Mouse (Mus musculus): ENCODE measurements around the gene Zfp637. TPM values are rescaled to one million over a fixed set of nuclear protein-coding genes. Genes with fewer than 3 reads are reported as not detected.

The Zfp637 gene
- 133 and 137 TPM in 2 replicates for polyA plus RNA-seq (2015; fragmentation: Nextera tagmentation; extraction: Ambion mirVana)

GRCm38 (mm10) chr6:117840686-117841510 lies at the start of gene Zfp637:
TSS of gene Zfp637 (plus strand) at chr6:117841180.
- Histone ChIP-seq H3K4me1 (replicated peaks) (peaks cover 13% of the 10 kb centered on the region), H3K4me2 (peak within 1 kb of the TSS; percentile 72), H3K27ac (replicated peaks) (peak within 1 kb of the TSS; percentile 93), H3K4me3 (peak within 1 kb of the TSS; percentile 64), H3K9me3 (no peaks in the 10 kb centered on the region), H3K9ac (peak within 1 kb of the TSS; percentile 91), H3K27me3 (no peaks in the 10 kb centered on the region), H3K36me3 (peaks cover 29% of the 10 kb centered on the region)
- WGBS = under 1% methylated on average over 65 of the region's 66 CpGs
- peak; percentile 97 for ATAC-seq (ENCODE audit: low FRiP score, low read depth)

GRCm38 (mm10) chr6:117795251-117795650 lies 45.7 kb upstream of the Zfp637 start:
- Histone ChIP-seq H3K27me3 (no peaks in the 10 kb centered on the region), H3K4me2 (no peak overlapping the region), H3K4me3 (no peak overlapping the region), H3K36me3 (no peaks in the 10 kb centered on the region), H3K4me1 (replicated peaks) (no peaks in the 10 kb centered on the region), H3K9ac (no peak overlapping the region), H3K27ac (replicated peaks) (no peak overlapping the region), H3K9me3 (no peaks in the 10 kb centered on the region)
- ATAC-seq (ENCODE audit: low FRiP score, low read depth) = no peak
- WGBS = 87% methylated on average over 3 of the region's 3 CpGs

- no peak overlapping the region for H3K4me3 ChIP-seq
- no peak for ATAC-seq (ENCODE audit: low FRiP score, low read depth)
- H3K9me3 ChIP-seq = no peaks in the 10 kb centered on the region
- 71% methylated on average over 7 of the region's 7 CpGs for WGBS
- H3K27me3 ChIP-seq = no peaks in the 10 kb centered on the region
- H3K9ac ChIP-seq = no peak overlapping the region
- H3K4me2 ChIP-seq = no peak overlapping the region
- H3K36me3 ChIP-seq = no peaks in the 10 kb centered on the region
- H3K27ac ChIP-seq (replicated peaks) = no peak overlapping the region
- no peaks in the 10 kb centered on the region for H3K4me1 ChIP-seq (replicated peaks)
Observed at GRCm38 (mm10) chr6:117800824-117801223, 40.2 kb upstream of the Zfp637 start.

- Histone ChIP-seq H3K9ac (no peak overlapping the region), H3K4me2 (no peak overlapping the region), H3K4me3 (no peak overlapping the region), H3K9me3 (no peaks in the 10 kb centered on the region), H3K4me1 (replicated peaks) (no peaks in the 10 kb centered on the region), H3K27ac (replicated peaks) (no peak overlapping the region), H3K27me3 (no peaks in the 10 kb centered on the region), H3K36me3 (no peaks in the 10 kb centered on the region)
- ATAC-seq (ENCODE audit: low FRiP score, low read depth) = no peak
- 77% methylated on average over 6 of the region's 6 CpGs for WGBS
Observed at GRCm38 (mm10) chr6:117801801-117802200, 39.2 kb upstream of the Zfp637 start.

GRCm38 (mm10) chr6:117807756-117808155 lies 33.2 kb upstream of the Zfp637 start:
- 95% methylated on average over 1 of the region's 1 CpGs for WGBS
- Histone ChIP-seq H3K4me1 (replicated peaks) (no peaks in the 10 kb centered on the region), H3K36me3 (no peaks in the 10 kb centered on the region), H3K27ac (replicated peaks) (no peak overlapping the region), H3K4me2 (no peak overlapping the region), H3K4me3 (no peak overlapping the region), H3K27me3 (no peaks in the 10 kb centered on the region), H3K9me3 (no peaks in the 10 kb centered on the region), H3K9ac (no peak overlapping the region)
- no peak for ATAC-seq (ENCODE audit: low FRiP score, low read depth)

- H3K9me3 ChIP-seq = no peaks in the 10 kb centered on the region
- no peaks in the 10 kb centered on the region for H3K27me3 ChIP-seq
- H3K4me1 ChIP-seq (replicated peaks) = no peaks in the 10 kb centered on the region
- no peak for ATAC-seq (ENCODE audit: low FRiP score, low read depth)
- WGBS = 87% methylated on average over 6 of the region's 6 CpGs
- H3K4me3 ChIP-seq = no peak overlapping the region
- H3K9ac ChIP-seq = no peak overlapping the region
- no peak overlapping the region for H3K27ac ChIP-seq (replicated peaks)
- H3K4me2 ChIP-seq = no peak overlapping the region
- H3K36me3 ChIP-seq = no peaks in the 10 kb centered on the region
Observed at GRCm38 (mm10) chr6:117809816-117810215, 31.2 kb upstream of the Zfp637 start.

- Histone ChIP-seq H3K27me3 (no peaks in the 10 kb centered on the region), H3K4me1 (replicated peaks) (no peaks in the 10 kb centered on the region), H3K4me2 (no peak overlapping the region), H3K9ac (no peak overlapping the region), H3K36me3 (no peaks in the 10 kb centered on the region), H3K9me3 (no peaks in the 10 kb centered on the region), H3K4me3 (no peak overlapping the region), H3K27ac (replicated peaks) (no peak overlapping the region)
- no peak for ATAC-seq (ENCODE audit: low FRiP score, low read depth)
- WGBS = 77% methylated on average over 4 of the region's 4 CpGs
Observed at GRCm38 (mm10) chr6:117810717-117811116, 30.3 kb upstream of the Zfp637 start.

- no peaks in the 10 kb centered on the region for H3K9me3 ChIP-seq
- H3K4me1 ChIP-seq (replicated peaks) = no peaks in the 10 kb centered on the region
- H3K4me3 ChIP-seq = no peak overlapping the region
- H3K4me2 ChIP-seq = no peak overlapping the region
- H3K36me3 ChIP-seq = no peaks in the 10 kb centered on the region
- H3K27ac ChIP-seq (replicated peaks) = no peak overlapping the region
- 82% methylated on average over 5 of the region's 5 CpGs for WGBS
- H3K27me3 ChIP-seq = no peaks in the 10 kb centered on the region
- no peak overlapping the region for H3K9ac ChIP-seq
- ATAC-seq (ENCODE audit: low FRiP score, low read depth) = no peak
Observed at GRCm38 (mm10) chr6:117811256-117811655, 29.7 kb upstream of the Zfp637 start.

GRCm38 (mm10) chr6:117814681-117815080 lies 26.3 kb upstream of the Zfp637 start:
- no peak overlapping the region for H3K4me3 ChIP-seq
- no peak overlapping the region for H3K27ac ChIP-seq (replicated peaks)
- no peaks in the 10 kb centered on the region for H3K27me3 ChIP-seq
- H3K9ac ChIP-seq = no peak overlapping the region
- no peak overlapping the region for H3K4me2 ChIP-seq
- H3K36me3 ChIP-seq = no peaks in the 10 kb centered on the region
- H3K9me3 ChIP-seq = no peaks in the 10 kb centered on the region
- no peaks in the 10 kb centered on the region for H3K4me1 ChIP-seq (replicated peaks)
- no peak for ATAC-seq (ENCODE audit: low FRiP score, low read depth)

GRCm38 (mm10) chr6:117817108-117817541 lies 23.9 kb upstream of the Zfp637 start:
- ATAC-seq (ENCODE audit: low FRiP score, low read depth) = no peak
- Histone ChIP-seq H3K4me2 (no peak overlapping the region), H3K4me3 (no peak overlapping the region), H3K27ac (replicated peaks) (no peak overlapping the region), H3K36me3 (no peaks in the 10 kb centered on the region), H3K4me1 (replicated peaks) (no peaks in the 10 kb centered on the region), H3K9me3 (no peaks in the 10 kb centered on the region), H3K9ac (no peak overlapping the region), H3K27me3 (no peaks in the 10 kb centered on the region)
- WGBS = 90% methylated on average over 4 of the region's 5 CpGs

- no peak overlapping the region for H3K27ac ChIP-seq (replicated peaks)
- no peaks in the 10 kb centered on the region for H3K36me3 ChIP-seq
- H3K4me3 ChIP-seq = no peak overlapping the region
- H3K9ac ChIP-seq = no peak overlapping the region
- no peaks in the 10 kb centered on the region for H3K4me1 ChIP-seq (replicated peaks)
- H3K9me3 ChIP-seq = no peaks in the 10 kb centered on the region
- H3K27me3 ChIP-seq = peaks cover 3% of the 10 kb centered on the region; the same call in 1 of the 2 replicates
- H3K4me2 ChIP-seq = no peak overlapping the region
- 80% methylated on average over 14 of the region's 14 CpGs for WGBS
- ATAC-seq (ENCODE audit: low FRiP score, low read depth) = no peak
Observed at GRCm38 (mm10) chr6:117820327-117820726, 20.7 kb upstream of the Zfp637 start.

GRCm38 (mm10) chr6:117825369-117825768 lies 15.6 kb upstream of the Zfp637 start:
- H3K4me3 ChIP-seq = no peak overlapping the region
- no peak overlapping the region for H3K4me2 ChIP-seq
- no peaks in the 10 kb centered on the region for H3K4me1 ChIP-seq (replicated peaks)
- no peak overlapping the region for H3K9ac ChIP-seq
- peaks cover 3% of the 10 kb centered on the region; the same call in 1 of the 2 replicates for H3K27me3 ChIP-seq
- ATAC-seq (ENCODE audit: low FRiP score, low read depth) = peak; percentile 71; the same call in 1 of the 2 replicates
- H3K27ac ChIP-seq (replicated peaks) = no peak overlapping the region
- H3K9me3 ChIP-seq = no peaks in the 10 kb centered on the region
- no peaks in the 10 kb centered on the region for H3K36me3 ChIP-seq
- 15% methylated on average over 4 of the region's 4 CpGs for WGBS

Measured in hindbrain, embryonic 15.5 days (tissue).